ENCODE assay signal across 21 mouse cellular contexts in the genomic region with DNA sequence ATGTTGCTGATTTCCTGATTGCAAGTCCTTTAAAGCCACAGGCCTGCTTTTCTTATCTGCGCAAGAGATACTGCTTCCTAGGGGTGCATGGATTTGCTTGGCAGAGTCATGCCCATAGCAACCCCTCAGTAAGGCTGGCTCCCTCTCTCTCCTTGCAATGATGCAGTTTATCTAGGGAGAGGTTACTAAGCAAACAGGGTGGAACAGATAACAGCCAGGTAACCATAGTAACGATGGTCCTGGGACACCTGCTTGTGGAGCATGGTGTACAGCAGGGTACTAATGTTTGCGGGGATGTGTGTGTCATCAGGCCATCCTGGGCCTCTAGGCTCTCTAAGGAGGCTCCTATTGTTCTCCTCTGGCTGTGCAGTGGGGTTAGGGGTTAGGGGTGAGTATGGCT.
A peak's percentile ranks its signal among the peaks of the same experiment; 100 is the strongest.
DNase-seq lines count a peak whose midpoint lies in the region; ATAC-seq and TF ChIP-seq lines count a peak whose summit lies in the region.
"Had no signal": no experiment of that assay in that cellular context is flagged by ENCODE, and none has a peak within 500 bp of the region (broad histone marks: within the 10 kb centered on the region; RNA-seq: fewer than 3 reads in every experiment).

No protein-coding gene starts in this region.

- TF ChIP-seq EP300 in MEL (IDR thresholded peaks at IDR 0.05; ENCODE audit: low read depth in 1 of 2, low read length in 2 of 2), result no peak

- no peaks in the 10 kb centered on the region for H3K9me3 ChIP-seq in forebrain, embryonic 12.5 days
- no peaks in the 10 kb centered on the region for H3K9me3 ChIP-seq in forebrain, embryonic 14.5 days (replicated peaks; ENCODE audit: control insufficient read depth, low read length)
- no peaks in the 10 kb centered on the region for H3K9me3 ChIP-seq in MEL (replicated peaks; ENCODE audit: insufficient read depth, low read length)
- H3K9me3 ChIP-seq in midbrain, embryonic 12.5 days, result no peaks in the 10 kb centered on the region
- H3K9me3 ChIP-seq: forebrain, embryonic 15.5 days; limb, embryonic 13.5 days; lung, embryonic 15.5 days had no signal

- DNase-seq in forebrain, embryonic 14.5 days (ENCODE audit: low spot score), result no peak
- peak in 1 of 2 experiments; percentile 32 for DNase-seq in layer of hippocampus, adult 2 months (ENCODE audit: low spot score in 2 of 2)
- no peak for DNase-seq in layer of hippocampus, adult 8-10 months (ENCODE audit: low spot score in 2 of 2)
- peak; percentile 12 for DNase-seq in MEL (ENCODE audit: low read depth, low spot score)
- DNase-seq in natural killer cell, adult 2 months (ENCODE audit: low spot score in 2 of 2), result no peak
- DNase-seq in lung, postnatal 14 days, result no peak
- DNase-seq: cerebellum, adult 2 months; gastrocnemius, postnatal 25 days; heart, postnatal 14 days; kidney, adult 9 months; kidney, postnatal 25 days; right cerebral cortex, postnatal 14 days; thymus, adult 18-20 months had no signal

- 80% methylated on average over 3 of the region's 3 CpGs for WGBS in forebrain, embryonic 12.5 days
- 77% methylated on average over 3 of the region's 3 CpGs for whole genome bisulfite sequencing in forebrain, embryonic 14.5 days
- WGBS in midbrain, embryonic 12.5 days, result 56% methylated on average over 3 of the region's 3 CpGs

- no peak for TF ChIP-seq POLR2A in MEL (IDR thresholded peaks at IDR 0.05; ENCODE audit: control insufficient read depth in 1 of 2, insufficient read depth in 1 of 2, low read depth in 1 of 2, low read length in 2 of 2, poor library complexity in 1 of 2)

- H3K4me3 ChIP-seq in forebrain, embryonic 12.5 days (replicated peaks), result no peak overlapping the region
- H3K4me3 ChIP-seq in forebrain, embryonic 14.5 days (ENCODE audit: low read depth, low read length), result no peak overlapping the region
- H3K4me3 ChIP-seq in layer of hippocampus, adult 2 months, result no peak overlapping the region
- no peak overlapping the region for H3K4me3 ChIP-seq in MEL (ENCODE audit: control insufficient read depth in 1 of 2, insufficient read depth in 1 of 2, low read depth in 2 of 2, low read length in 2 of 2)
- H3K4me3 ChIP-seq in midbrain, embryonic 12.5 days, result no peak overlapping the region
- H3K4me3 ChIP-seq: forebrain, embryonic 15.5 days; limb, embryonic 13.5 days; lung, embryonic 15.5 days had no signal

- H3K9ac ChIP-seq in forebrain, embryonic 12.5 days, result no peak overlapping the region
- no peak overlapping the region for H3K9ac ChIP-seq in forebrain, embryonic 14.5 days (ENCODE audit: low read length)
- no peak overlapping the region for H3K9ac ChIP-seq in MEL (ENCODE audit: control insufficient read depth, low read depth, low read length, poor library complexity, severe bottlenecking)
- no peak overlapping the region for H3K9ac ChIP-seq in midbrain, embryonic 12.5 days (replicated peaks)
- H3K9ac ChIP-seq: forebrain, embryonic 15.5 days; limb, embryonic 13.5 days; liver, embryonic 14.5 days; lung, embryonic 15.5 days had no signal

- no peak overlapping the region for H3K4me2 ChIP-seq in forebrain, embryonic 12.5 days
- no peak overlapping the region for H3K4me2 ChIP-seq in forebrain, embryonic 14.5 days (ENCODE audit: low read length)
- no peak overlapping the region for H3K4me2 ChIP-seq in midbrain, embryonic 12.5 days (replicated peaks)
- H3K4me2 ChIP-seq: forebrain, embryonic 15.5 days; heart, embryonic 11.5 days; limb, embryonic 13.5 days; lung, embryonic 15.5 days had no signal

- peaks cover 20% of the 10 kb centered on the region for H3K4me1 ChIP-seq in forebrain, embryonic 12.5 days
- peaks cover 4% of the 10 kb centered on the region for H3K4me1 ChIP-seq in forebrain, embryonic 14.5 days (ENCODE audit: control insufficient read depth, insufficient read depth, low read length)
- H3K4me1 ChIP-seq in MEL (ENCODE audit: control insufficient read depth in 1 of 2, insufficient read depth in 2 of 2, low read length in 2 of 2), result peaks cover 4 to 20% of the 10 kb centered on the region in 2 experiments; a peak in 3 of 4 replicates
- H3K4me1 ChIP-seq in midbrain, embryonic 12.5 days, result peaks cover 16% of the 10 kb centered on the region

- no peaks in the 10 kb centered on the region for H3K36me3 ChIP-seq in forebrain, embryonic 12.5 days (replicated peaks)
- H3K36me3 ChIP-seq in forebrain, embryonic 14.5 days (ENCODE audit: control insufficient read depth, insufficient read depth, low read length), result no peaks in the 10 kb centered on the region
- H3K36me3 ChIP-seq in MEL (ENCODE audit: control insufficient read depth in 1 of 2, insufficient read depth in 2 of 2, low read length in 2 of 2), result peaks cover 0 to 7% of the 10 kb centered on the region in 2 experiments; a peak in 1 of 4 replicates
- H3K36me3 ChIP-seq in midbrain, embryonic 12.5 days, result no peaks in the 10 kb centered on the region
- H3K36me3 ChIP-seq: forebrain, embryonic 15.5 days; limb, embryonic 13.5 days; lung, embryonic 15.5 days had no signal

- 0 out of 2 replicates have a peak, but pooled peaks have one; percentile 30 for ATAC-seq in forebrain, embryonic 12.5 days (ENCODE audit: low FRiP score)
- no peak for ATAC-seq in forebrain, embryonic 14.5 days
- ATAC-seq in midbrain, embryonic 12.5 days (ENCODE audit: low FRiP score, low read depth), result no peak
- ATAC-seq: forebrain, embryonic 15.5 days; inflammation-experienced regulatory T-cells, adult 6 months had no signal

- TF ChIP-seq CTCF in layer of hippocampus, adult 2 months (conservative IDR thresholded peaks at IDR 0.05), result no peak
- no peak for TF ChIP-seq CTCF in MEL (IDR thresholded peaks at IDR 0.05 in 2 of 3, conservative IDR thresholded peaks at IDR 0.05 in 1 of 3; ENCODE audit: control insufficient read depth in 1 of 3, insufficient read depth in 1 of 3, low read depth in 2 of 3, low read length in 3 of 3, poor library complexity in 1 of 3, severe bottlenecking in 1 of 3)

- H3K79me2 ChIP-seq in MEL (ENCODE audit: control insufficient read depth, insufficient read depth, low read length, poor library complexity), result no peaks in the 10 kb centered on the region

- peaks cover 8% of the 10 kb centered on the region for H3K27me3 ChIP-seq in forebrain, embryonic 12.5 days
- H3K27me3 ChIP-seq in forebrain, embryonic 14.5 days (replicated peaks; ENCODE audit: control insufficient read depth, insufficient read depth, low read length), result no peaks in the 10 kb centered on the region
- no peaks in the 10 kb centered on the region; a peak in 1 of 4 replicates for H3K27me3 ChIP-seq in MEL (ENCODE audit: control insufficient read depth in 1 of 2, insufficient read depth in 2 of 2, low read length in 2 of 2)
- peaks cover 20% of the 10 kb centered on the region; the same call in 1 of the 2 replicates for H3K27me3 ChIP-seq in midbrain, embryonic 12.5 days
- H3K27me3 ChIP-seq: forebrain, embryonic 15.5 days; limb, embryonic 13.5 days had no signal

- TF ChIP-seq RAD21 in MEL (IDR thresholded peaks at IDR 0.05; ENCODE audit: low read depth, low read length), result no peak

- no peak overlapping the region for H3K27ac ChIP-seq in forebrain, embryonic 12.5 days
- no peak overlapping the region for H3K27ac ChIP-seq in forebrain, embryonic 14.5 days (ENCODE audit: low read depth, low read length)
- H3K27ac ChIP-seq in layer of hippocampus, adult 2 months, result peak overlapping the region; percentile 81
- no peak overlapping the region for H3K27ac ChIP-seq in MEL (ENCODE audit: control insufficient read depth, low read depth, low read length)
- H3K27ac ChIP-seq in midbrain, embryonic 12.5 days (replicated peaks), result peak overlapping the region; percentile 25; the same call in 1 of the 2 replicates
- H3K27ac ChIP-seq: forebrain, embryonic 15.5 days; liver, embryonic 14.5 days; lung, embryonic 15.5 days had no signal

TF ChIP-seq in MEL, 35 proteins besides CTCF, POLR2A, EP300 and RAD21:
- TF ChIP-seq HCFC1 (IDR thresholded peaks at IDR 0.05; ENCODE audit: low read depth, low read length) (no peak), CHD2 (IDR thresholded peaks at IDR 0.05; ENCODE audit: low read length) (no peak), MAZ (IDR thresholded peaks at IDR 0.05; ENCODE audit: low read depth, low read length) (no peak), ZNF384 (IDR thresholded peaks at IDR 0.05; ENCODE audit: low read depth, low read length) (no peak), E2F4 (IDR thresholded peaks at IDR 0.05; ENCODE audit: borderline replicate concordance, low read depth, low read length) (no peak), POLR2AphosphoS5 (IDR thresholded peaks at IDR 0.05; ENCODE audit: borderline replicate concordance, low read depth, low read length) (no peak), POLR2AphosphoS2 (IDR thresholded peaks at IDR 0.05; ENCODE audit: low read length) (no peak), SMC3 (IDR thresholded peaks at IDR 0.05; ENCODE audit: low read depth, low read length) (no peak), MEF2A (IDR thresholded peaks at IDR 0.05; ENCODE audit: extremely low read depth, insufficient replicate concordance, low read depth, low read length, poor library complexity, severe bottlenecking) (no peak), NRF1 (IDR thresholded peaks at IDR 0.05; ENCODE audit: insufficient read depth, low read depth, low read length, poor library complexity, severe bottlenecking) (no peak), RCOR1 (IDR thresholded peaks at IDR 0.05; ENCODE audit: low read depth, low read length) (peak; percentile 36; the same call in 1 of the 2 replicates), TBP (IDR thresholded peaks at IDR 0.05; ENCODE audit: low read depth, low read length) (no peak), MYB (IDR thresholded peaks at IDR 0.05; ENCODE audit: low read depth, low read length) (no peak), GATA1 (IDR thresholded peaks at IDR 0.05; ENCODE audit: low read depth, low read length) (0 out of 2 replicates have a peak, but pooled peaks have one; percentile 17), ELF1 (IDR thresholded peaks at IDR 0.05; ENCODE audit: low read depth, low read length) (no peak), MAFK (IDR thresholded peaks at IDR 0.05; ENCODE audit: borderline replicate concordance, low read depth, low read length) (no peak), MYC (IDR thresholded peaks at IDR 0.05; ENCODE audit: low read depth, low read length) (no peak), TAL1 (IDR thresholded peaks at IDR 0.05; ENCODE audit: low read length) (no peak)

Comparison
In these comparisons a context has a peak if more than half of its experiments do, and no peak if none do; other contexts are left out.
1. H3K27ac ChIP-seq: peak in layer of hippocampus, adult 2 months (single experiment) and midbrain, embryonic 12.5 days (single experiment); none in forebrain, embryonic 12.5 days (single experiment), forebrain, embryonic 14.5 days (single experiment) and MEL (single experiment).